Mouse (Mus musculus): ENCODE results near the gene Grb7. TPM values are rescaled to one million over a fixed set of nuclear protein-coding genes. Genes with fewer than 3 reads are reported as not detected.

The Grb7 gene
- polyA plus RNA-seq, 1 experiment from 2014 or later = 87.1 TPM

- Histone ChIP-seq H3K9ac (ENCODE audit: low read depth, low read length) (peak overlapping the region; percentile 41; the same call in 1 of the 2 replicates), H3K36me3 (ENCODE audit: control insufficient read depth, insufficient read depth, low read length) (peaks cover 9% of the 10 kb centered on the region), H3K9me3 (ENCODE audit: control insufficient read depth, low read length) (no peaks in the 10 kb centered on the region), H3K4me3 (ENCODE audit: low read length) (peak overlapping the region; percentile 55), H3K4me1 (ENCODE audit: control insufficient read depth, insufficient read depth, low read length) (peaks cover 12% of the 10 kb centered on the region), H3K27me3 (replicated peaks; ENCODE audit: control insufficient read depth, insufficient read depth, low read length) (no peaks in the 10 kb centered on the region; the same call in 1 of the 2 replicates), H3K27ac (ENCODE audit: low read length) (no peak overlapping the region), H3K4me2 (ENCODE audit: low read depth, low read length) (peak overlapping the region; percentile 51)
- WGBS = 65% methylated on average over 3 of the region's 3 CpGs
- ATAC-seq = no peak
Measured at GRCm38 (mm10) chr11:98449419-98449818, 3.2 kb downstream of the Grb7 start.

GRCm38 (mm10) chr11:98449921-98450771, 4.0 kb downstream of the Grb7 start:
- Histone ChIP-seq H3K4me2 (ENCODE audit: low read depth, low read length) (peak overlapping the region; percentile 51), H3K4me3 (ENCODE audit: low read length) (peak overlapping the region; percentile 55)
- ATAC-seq = no peak

GRCm38 (mm10) chr11:98455484-98455883, 9.3 kb downstream of the Grb7 start:
- H3K4me1 ChIP-seq (ENCODE audit: control insufficient read depth, insufficient read depth, low read length) = 0 out of 2 replicates have a peak, but pooled peaks cover 4% of the 10 kb centered on the region

More at GRCm38 (mm10) chr11:98449921-98450771, 4.0 kb downstream of the Grb7 start:
- Histone ChIP-seq H3K36me3 (ENCODE audit: control insufficient read depth, insufficient read depth, low read length) (peaks cover 10% of the 10 kb centered on the region), H3K9me3 (ENCODE audit: control insufficient read depth, low read length) (no peaks in the 10 kb centered on the region), H3K27me3 (replicated peaks; ENCODE audit: control insufficient read depth, insufficient read depth, low read length) (no peaks in the 10 kb centered on the region; the same call in 1 of the 2 replicates), H3K9ac (ENCODE audit: low read depth, low read length) (peak overlapping the region; percentile 41; the same call in 1 of the 2 replicates), H3K4me1 (ENCODE audit: control insufficient read depth, insufficient read depth, low read length) (peaks cover 12% of the 10 kb centered on the region), H3K27ac (ENCODE audit: low read length) (no peak overlapping the region)
- 70% methylated on average over 20 of the region's 20 CpGs for WGBS

GRCm38 (mm10) chr11:98456545-98456944, 10.4 kb downstream of the Grb7 start:
- H3K27ac ChIP-seq (ENCODE audit: low read length) = no peak overlapping the region
- ATAC-seq = no peak

More at GRCm38 (mm10) chr11:98455484-98455883, 9.3 kb downstream of the Grb7 start:
- Histone ChIP-seq H3K9ac (ENCODE audit: low read depth, low read length) (no peak overlapping the region), H3K27me3 (replicated peaks; ENCODE audit: control insufficient read depth, insufficient read depth, low read length) (peaks cover 2% of the 10 kb centered on the region; the same call in 1 of the 2 replicates), H3K27ac (ENCODE audit: low read length) (no peak overlapping the region), H3K4me2 (ENCODE audit: low read depth, low read length) (no peak overlapping the region), H3K4me3 (ENCODE audit: low read length) (no peak overlapping the region), H3K36me3 (ENCODE audit: control insufficient read depth, insufficient read depth, low read length) (peaks cover 13% of the 10 kb centered on the region), H3K9me3 (ENCODE audit: control insufficient read depth, low read length) (no peaks in the 10 kb centered on the region)
- WGBS = 78% methylated on average over 4 of the region's 4 CpGs
- no peak for ATAC-seq

GRCm38 (mm10) chr11:98456945-98457344, 10.8 kb downstream of the Grb7 start:
- Histone ChIP-seq H3K9ac (ENCODE audit: low read depth, low read length) (peak overlapping the region; percentile 67), H3K4me3 (ENCODE audit: low read length) (peak overlapping the region; percentile 69), H3K27ac (ENCODE audit: low read length) (peak overlapping the region; percentile 59; the same call in 1 of the 2 replicates), H3K9me3 (ENCODE audit: control insufficient read depth, low read length) (no peaks in the 10 kb centered on the region), H3K4me1 (ENCODE audit: control insufficient read depth, insufficient read depth, low read length) (0 out of 2 replicates have a peak, but pooled peaks cover 4% of the 10 kb centered on the region), H3K36me3 (ENCODE audit: control insufficient read depth, insufficient read depth, low read length) (peaks cover 10% of the 10 kb centered on the region; the same call in 1 of the 2 replicates), H3K4me2 (ENCODE audit: low read depth, low read length) (peak overlapping the region; percentile 77), H3K27me3 (replicated peaks; ENCODE audit: control insufficient read depth, insufficient read depth, low read length) (peaks cover 2% of the 10 kb centered on the region; the same call in 1 of the 2 replicates)
- ATAC-seq = peak; percentile 36
- 22% methylated on average over 9 of the region's 9 CpGs for WGBS

More at GRCm38 (mm10) chr11:98456545-98456944, 10.4 kb downstream of the Grb7 start:
- Histone ChIP-seq H3K4me1 (ENCODE audit: control insufficient read depth, insufficient read depth, low read length) (0 out of 2 replicates have a peak, but pooled peaks cover 4% of the 10 kb centered on the region), H3K4me2 (ENCODE audit: low read depth, low read length) (no peak overlapping the region), H3K9ac (ENCODE audit: low read depth, low read length) (no peak overlapping the region), H3K4me3 (ENCODE audit: low read length) (no peak overlapping the region), H3K36me3 (ENCODE audit: control insufficient read depth, insufficient read depth, low read length) (peaks cover 10% of the 10 kb centered on the region; the same call in 1 of the 2 replicates), H3K27me3 (replicated peaks; ENCODE audit: control insufficient read depth, insufficient read depth, low read length) (peaks cover 2% of the 10 kb centered on the region; the same call in 1 of the 2 replicates), H3K9me3 (ENCODE audit: control insufficient read depth, low read length) (no peaks in the 10 kb centered on the region)
- 61% methylated on average over 5 of the region's 5 CpGs for WGBS

GRCm38 (mm10) chr11:98457367-98458120, 11.3 kb downstream of the Grb7 start:
- Histone ChIP-seq H3K27me3 (replicated peaks; ENCODE audit: control insufficient read depth, insufficient read depth, low read length) (peaks cover 2% of the 10 kb centered on the region; the same call in 1 of the 2 replicates), H3K9me3 (ENCODE audit: control insufficient read depth, low read length) (no peaks in the 10 kb centered on the region), H3K27ac (ENCODE audit: low read length) (peak overlapping the region; percentile 59; the same call in 1 of the 2 replicates), H3K36me3 (ENCODE audit: control insufficient read depth, insufficient read depth, low read length) (peaks cover 10% of the 10 kb centered on the region; the same call in 1 of the 2 replicates), H3K4me2 (ENCODE audit: low read depth, low read length) (peak overlapping the region; percentile 77), H3K9ac (ENCODE audit: low read depth, low read length) (peak overlapping the region; percentile 67), H3K4me3 (ENCODE audit: low read length) (peak overlapping the region; percentile 69), H3K4me1 (ENCODE audit: control insufficient read depth, insufficient read depth, low read length) (0 out of 2 replicates have a peak, but pooled peaks cover 4% of the 10 kb centered on the region)
- peak; percentile 88 for ATAC-seq
- WGBS = 1% methylated on average over 46 of the region's 64 CpGs

- no peak overlapping the region for H3K27ac ChIP-seq (ENCODE audit: low read length)
- H3K4me1 ChIP-seq (ENCODE audit: control insufficient read depth, insufficient read depth, low read length) = 0 out of 2 replicates have a peak, but pooled peaks cover 4% of the 10 kb centered on the region
- peak overlapping the region; percentile 69 for H3K4me3 ChIP-seq (ENCODE audit: low read length)
- H3K4me2 ChIP-seq (ENCODE audit: low read depth, low read length) = peak overlapping the region; percentile 77
- no peaks in the 10 kb centered on the region for H3K9me3 ChIP-seq (ENCODE audit: control insufficient read depth, low read length)
- H3K27me3 ChIP-seq (replicated peaks; ENCODE audit: control insufficient read depth, insufficient read depth, low read length) = peaks cover 2% of the 10 kb centered on the region; the same call in 1 of the 2 replicates
- peak; percentile 34; the same call in 1 of the 2 replicates for ATAC-seq
- H3K9ac ChIP-seq (ENCODE audit: low read depth, low read length) = peak overlapping the region; percentile 67
- 6% methylated on average over 22 of the region's 30 CpGs for WGBS
- H3K36me3 ChIP-seq (ENCODE audit: control insufficient read depth, insufficient read depth, low read length) = peaks cover 10% of the 10 kb centered on the region; the same call in 1 of the 2 replicates
Measured at GRCm38 (mm10) chr11:98458121-98458990, 12.2 kb downstream of the Grb7 start.

GRCm38 (mm10) chr11:98459071-98459741, 13.0 kb downstream of the Grb7 start:
- Histone ChIP-seq H3K4me2 (ENCODE audit: low read depth, low read length) (no peak overlapping the region), H3K4me1 (ENCODE audit: control insufficient read depth, insufficient read depth, low read length) (0 out of 2 replicates have a peak, but pooled peaks cover 4% of the 10 kb centered on the region), H3K9ac (ENCODE audit: low read depth, low read length) (no peak overlapping the region), H3K4me3 (ENCODE audit: low read length) (no peak overlapping the region), H3K27me3 (replicated peaks; ENCODE audit: control insufficient read depth, insufficient read depth, low read length) (peaks cover 2% of the 10 kb centered on the region; the same call in 1 of the 2 replicates), H3K27ac (ENCODE audit: low read length) (no peak overlapping the region), H3K9me3 (ENCODE audit: control insufficient read depth, low read length) (no peaks in the 10 kb centered on the region), H3K36me3 (ENCODE audit: control insufficient read depth, insufficient read depth, low read length) (0 out of 2 replicates have a peak, but pooled peaks cover 5% of the 10 kb centered on the region)
- 31% methylated on average over 11 of the region's 11 CpGs for WGBS
- ATAC-seq = no peak
